Mouse (Mus musculus) right cerebral cortex, postnatal 36 days (tissue): ENCODE measurements around the gene Rmnd5a.
A peak's percentile ranks its signal among the peaks of the same experiment; 100 is the strongest.
"Not testable (repeated sequence)": the region's sequence is repeated elsewhere in the genome, so short reads cannot be mapped to it uniquely, and the experiment has no call there.

Experiments used
- DNase-seq, 2 experiments: peaks; one replicate each; pipeline ENCODE4 v3.0.0; 2022; ENCODE audit warnings: low spot score in 2 of 2, mixed read lengths in 1 of 2

Rmnd5a gene

GRCm38 (mm10) chr6:71440492-71441250 is at the start of gene Rmnd5a:
Gene Rmnd5a, minus strand, starts transcription at chr6:71440637.
- DNase-seq: peak; percentile 98 to 99

- no peak for DNase-seq
Measured at GRCm38 (mm10) chr6:71487966-71488365, 47.5 kb upstream of the Rmnd5a start.

GRCm38 (mm10) chr6:71486867-71487266 is 46.4 kb upstream of the Rmnd5a start:
- no peak for DNase-seq

GRCm38 (mm10) chr6:71486226-71486625 is 45.8 kb upstream of the Rmnd5a start:
- no peak for DNase-seq

GRCm38 (mm10) chr6:71485246-71485645 is 44.8 kb upstream of the Rmnd5a start:
- no peak for DNase-seq

GRCm38 (mm10) chr6:71481136-71481535 is 40.7 kb upstream of the Rmnd5a start:
- DNase-seq: no peak

GRCm38 (mm10) chr6:71480136-71480535 is 39.7 kb upstream of the Rmnd5a start:
- DNase-seq: no peak

GRCm38 (mm10) chr6:71479588-71479987 is 39.2 kb upstream of the Rmnd5a start:
- DNase-seq: not testable (repeated sequence)

- DNase-seq: not testable (repeated sequence)
Measured at GRCm38 (mm10) chr6:71478816-71479568, 38.6 kb upstream of the Rmnd5a start.

- no peak for DNase-seq
Measured at GRCm38 (mm10) chr6:71476783-71477182, 36.3 kb upstream of the Rmnd5a start.

GRCm38 (mm10) chr6:71475604-71476003 is 35.2 kb upstream of the Rmnd5a start:
- no peak for DNase-seq

GRCm38 (mm10) chr6:71472786-71473185 is 32.3 kb upstream of the Rmnd5a start:
- no peak for DNase-seq

- DNase-seq: no peak
Measured at GRCm38 (mm10) chr6:71471830-71472520, 31.5 kb upstream of the Rmnd5a start.

- no peak for DNase-seq
Measured at GRCm38 (mm10) chr6:71469291-71469690, 28.9 kb upstream of the Rmnd5a start.

GRCm38 (mm10) chr6:71467766-71468165 is 27.3 kb upstream of the Rmnd5a start:
- DNase-seq: no peak

- DNase-seq: no peak
Measured at GRCm38 (mm10) chr6:71465146-71465545, 24.7 kb upstream of the Rmnd5a start.

- DNase-seq: no peak
Measured at GRCm38 (mm10) chr6:71457956-71458608, 17.6 kb upstream of the Rmnd5a start.

GRCm38 (mm10) chr6:71453983-71454739 is 13.7 kb upstream of the Rmnd5a start:
- DNase-seq: not testable (repeated sequence)

GRCm38 (mm10) chr6:71452792-71453191 is 12.4 kb upstream of the Rmnd5a start:
- DNase-seq: no peak

- DNase-seq: no peak
Measured at GRCm38 (mm10) chr6:71445560-71445959, 5.1 kb upstream of the Rmnd5a start.

- no peak for DNase-seq
Measured at GRCm38 (mm10) chr6:71444756-71445155, 4.3 kb upstream of the Rmnd5a start.
